Mouse (Mus musculus) hindlimb bud, embryonic 11.5 days (tissue): ENCODE measurements at regions not wholly inside any gene's neighbourhood (a gene's known extent, or its start where the extent isn't known, plus 50 kb on each side); places are given as distances from the start of the nearest gene placed in this dataset.

ENCODE experiments used
- DNase-seq: peaks from one replicate; pipeline ENCODE4 v3.0.0-alpha.2; 2012; ENCODE audit warnings: low read depth, low spot score; ENCODE audit errors: extremely low spot score

GRCm38 (mm10) chr3:104712711-104713110, 68.1 kb upstream of the Ppm1j start:
- no peak for DNase-seq

DNA sequence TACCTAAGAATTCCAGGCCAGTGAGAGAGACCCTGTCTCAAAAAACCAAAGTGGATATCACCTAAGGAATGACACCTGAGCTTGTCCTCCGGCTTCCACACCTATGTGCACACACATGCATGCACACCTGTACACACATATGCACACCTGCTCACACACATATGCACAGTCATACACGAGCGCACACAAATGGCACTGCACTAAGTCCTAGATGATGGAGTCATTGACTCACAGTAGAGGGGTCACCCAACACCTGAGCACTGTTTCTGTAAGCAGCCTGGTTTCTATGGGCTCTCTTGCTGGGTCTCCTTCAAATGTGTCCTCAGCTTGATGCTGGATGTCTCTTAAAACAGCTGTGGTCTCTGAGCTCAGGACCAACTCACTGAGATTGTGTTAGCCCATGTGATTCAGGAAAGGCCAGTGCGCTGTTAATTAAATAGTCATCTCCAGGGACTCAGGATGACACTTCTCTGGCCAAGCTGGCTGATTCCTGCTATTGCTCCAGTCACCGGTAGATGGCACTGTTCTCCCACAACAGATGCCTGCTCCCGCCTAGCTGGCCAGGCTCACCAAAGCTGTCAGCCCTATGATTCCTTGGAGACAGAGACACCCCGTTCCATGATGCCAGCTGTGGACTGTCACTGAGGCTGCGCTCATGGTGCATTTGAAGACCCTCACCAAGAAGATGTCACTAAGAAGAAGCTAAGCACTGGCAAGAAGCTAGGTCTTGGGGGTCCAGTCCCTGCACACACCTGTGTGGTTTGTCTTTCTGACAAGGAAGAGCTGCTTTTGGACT, 66.8 kb upstream of the Ppm1j start:
- DNase-seq = peak; percentile 57

DNA sequence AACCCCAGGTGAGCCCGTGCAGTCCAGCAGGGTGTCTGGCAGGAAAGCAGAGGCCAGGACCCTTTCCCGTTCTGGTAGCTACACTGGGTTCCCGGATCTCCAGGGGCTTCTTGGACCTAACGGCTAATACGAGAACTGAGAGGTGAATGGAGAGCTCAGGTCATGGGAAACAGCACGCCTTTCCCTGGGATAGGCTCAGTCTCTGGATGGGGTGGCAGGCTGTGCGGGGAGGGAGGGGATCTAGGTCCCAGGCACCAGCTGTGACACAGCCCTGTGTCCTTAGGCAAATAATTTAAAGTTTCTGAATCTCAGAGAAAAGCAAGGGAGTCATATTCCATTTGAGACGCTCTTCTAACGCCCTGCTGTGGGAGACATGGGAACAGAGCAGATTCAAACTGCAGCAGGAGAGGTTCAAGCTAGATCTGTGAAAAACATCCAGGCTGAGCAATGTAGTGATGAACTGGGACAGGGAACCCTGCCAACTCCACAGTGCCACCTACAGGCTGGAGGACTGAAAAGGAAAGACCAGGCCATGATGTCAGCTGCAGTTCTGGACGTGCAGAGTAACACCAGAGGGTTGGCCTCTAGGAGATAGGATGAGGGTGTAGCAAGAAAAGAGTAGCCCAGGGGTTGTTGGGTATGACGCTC, 66.1 kb upstream of the Ppm1j start:
- DNase-seq = peak; percentile 76
